Mouse (Mus musculus): ENCODE measurements around the gene Zcchc14. TPM values are rescaled to one million over a fixed set of nuclear protein-coding genes. Genes with fewer than 3 reads are reported as not detected.

Zcchc14 gene
- total and polyA plus RNA-seq, 3 experiments: not detected

DNA sequence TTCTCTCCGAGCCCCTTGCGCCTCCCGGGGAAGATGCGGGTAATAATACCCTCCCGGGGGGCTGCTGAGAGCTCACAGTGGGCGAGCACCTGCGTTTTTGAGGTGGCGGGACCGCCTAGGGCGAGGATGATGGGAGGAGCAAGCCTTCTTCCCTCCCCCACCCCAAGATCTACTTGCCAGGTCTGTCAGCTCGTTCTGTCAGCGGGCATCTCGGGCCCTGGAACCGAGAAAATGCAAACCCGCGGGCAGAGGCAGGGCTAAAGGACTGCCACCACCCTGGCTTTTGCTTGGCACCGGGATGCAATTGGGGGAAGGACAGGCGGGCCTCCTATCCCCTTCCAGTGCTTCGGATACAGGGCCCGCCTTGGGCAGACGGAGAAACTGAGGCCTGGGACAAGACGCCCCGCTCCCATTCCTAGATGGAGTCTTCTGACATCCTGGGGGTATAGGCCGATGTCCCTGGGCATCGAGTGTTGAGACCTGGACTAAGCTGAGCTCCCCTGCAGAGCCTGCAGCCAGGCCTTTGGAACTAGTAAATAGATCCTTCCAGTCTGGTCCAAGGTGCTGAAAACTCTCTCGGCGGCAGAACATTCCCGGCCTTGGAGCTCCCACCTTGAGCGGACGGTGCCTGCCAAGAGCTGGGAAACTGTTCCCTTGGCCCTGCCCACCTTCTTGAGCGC is 779 bp upstream of the Zcchc14 start:
- TF ChIP-seq ZC3H11A (IDR thresholded peaks at IDR 0.05; ENCODE audit: low read depth, low read length) (no peak), ETS1 (conservative IDR thresholded peaks at IDR 0.05; ENCODE audit: low read depth, low read length) (no peak), CHD2 (IDR thresholded peaks at IDR 0.05; ENCODE audit: low read length) (no peak), CTCF (conservative IDR thresholded peaks at IDR 0.05 in 1 of 2, IDR thresholded peaks at IDR 0.05 in 1 of 2; ENCODE audit: low read depth in 2 of 2, low read length in 2 of 2) (no peak), ZMIZ1 (IDR thresholded peaks at IDR 0.05; ENCODE audit: low read depth, low read length) (no peak), CHD1 (IDR thresholded peaks at IDR 0.05; ENCODE audit: low read depth, low read length) (no peak), MEF2A (IDR thresholded peaks at IDR 0.05; ENCODE audit: borderline replicate concordance, low read depth, low read length) (no peak), ZKSCAN1 (IDR thresholded peaks at IDR 0.05; ENCODE audit: borderline replicate concordance, low read depth, low read length) (no peak), IRF4 (IDR thresholded peaks at IDR 0.05; ENCODE audit: low read depth, low read length) (no peak), RAD21 (IDR thresholded peaks at IDR 0.05; ENCODE audit: low read depth, low read length) (no peak), UBTF (IDR thresholded peaks at IDR 0.05; ENCODE audit: low read depth, low read length) (no peak), USF2 (conservative IDR thresholded peaks at IDR 0.05; ENCODE audit: low read depth, low read length) (no peak), ZNF384 (IDR thresholded peaks at IDR 0.05; ENCODE audit: low read depth, low read length) (no peak), MAZ (IDR thresholded peaks at IDR 0.05; ENCODE audit: low read depth, low read length) (no peak), HCFC1 (IDR thresholded peaks at IDR 0.05; ENCODE audit: low read depth, low read length) (no peak)
- in situ Hi-C loops (cut with MboI; ENCODE audit: low pct_ligation_motif_present, low pct_unique_long_range_greater_than_20kb, low sequenced_read_pairs): no loop called here
- Histone ChIP-seq H3K79me2 (replicated peaks; ENCODE audit: control insufficient read depth, extremely low read depth, insufficient read depth, poor library complexity, severe bottlenecking) (no peaks in the 10 kb centered on the region), H3K4me1 (ENCODE audit: control insufficient read depth in 1 of 2, insufficient read depth in 2 of 2) (no peaks in the 10 kb centered on the region), H3K4me2 (ENCODE audit: insufficient read depth, low read depth, poor library complexity, severe bottlenecking) (no peak overlapping the region), H3K27ac (ENCODE audit: insufficient read depth, low read depth) (no peak overlapping the region), H3K9me3 (replicated peaks; ENCODE audit: low read length) (peaks cover 30% of the 10 kb centered on the region), H3K36me3 (replicated peaks in 1 of 2; ENCODE audit: control insufficient read depth in 1 of 2, insufficient read depth in 1 of 2, low read length in 1 of 2) (no peaks in the 10 kb centered on the region), H3K27me3 (replicated peaks) (peaks cover 56% of the 10 kb centered on the region), H3K9ac (ENCODE audit: insufficient read depth, low read depth) (no peak overlapping the region), H3K4me3 (replicated peaks in 1 of 3; ENCODE audit: low read depth in 2 of 3, low read length in 2 of 3, poor library complexity in 1 of 3) (no peak overlapping the region)
- no peak for DNase-seq (ENCODE audit: extremely low read depth)
- dilution Hi-C loops (cut with MboI; ENCODE audit: extremely low pct_ligation_motif_present, extremely low pct_unique_long_range_greater_than_20kb, low sequenced_read_pairs): no loop called here

DNA sequence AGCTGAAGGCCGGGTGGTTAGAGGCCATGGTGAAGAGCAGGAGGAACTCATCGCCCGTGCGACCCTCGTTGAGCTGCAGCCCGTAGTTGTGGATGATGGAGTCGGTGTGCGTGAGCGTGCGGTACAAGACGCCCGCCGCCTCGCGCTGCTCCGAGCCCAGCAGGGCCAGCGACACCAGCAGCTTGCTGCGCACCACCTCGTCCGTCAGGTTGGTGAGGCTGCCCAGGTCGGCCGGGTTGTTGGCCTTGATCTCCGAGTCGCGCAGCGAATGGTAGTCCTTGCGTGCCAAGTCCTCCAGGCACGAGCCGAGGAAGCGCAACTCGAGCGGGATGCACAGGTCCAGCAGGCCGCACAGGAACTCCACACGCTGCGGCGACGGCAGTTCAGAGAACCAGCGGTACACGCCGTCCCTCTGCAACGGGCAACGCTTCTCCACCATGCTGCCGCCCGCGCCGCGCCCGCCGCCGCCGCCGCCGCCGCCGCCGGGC is 783 bp downstream of the Zcchc14 start:
- no peak for DNase-seq (ENCODE audit: extremely low read depth)
- TF ChIP-seq MAZ (IDR thresholded peaks at IDR 0.05; ENCODE audit: low read depth, low read length) (no peak), JUND (conservative IDR thresholded peaks at IDR 0.05; ENCODE audit: low read depth, low read length) (no peak), POLR2AphosphoS2 (IDR thresholded peaks at IDR 0.05; ENCODE audit: low read depth, low read length) (no peak), POLR2A (IDR thresholded peaks at IDR 0.05; ENCODE audit: low read depth, low read length) (no peak), MYC (IDR thresholded peaks at IDR 0.05; ENCODE audit: low read depth, low read length) (no peak), NRF1 (IDR thresholded peaks at IDR 0.05; ENCODE audit: low read depth, low read length) (no peak), ZMIZ1 (IDR thresholded peaks at IDR 0.05; ENCODE audit: low read depth, low read length) (no peak), ETS1 (conservative IDR thresholded peaks at IDR 0.05; ENCODE audit: low read depth, low read length) (no peak), RAD21 (IDR thresholded peaks at IDR 0.05; ENCODE audit: low read depth, low read length) (no peak), RCOR1 (conservative IDR thresholded peaks at IDR 0.05; ENCODE audit: low read depth, low read length) (no peak), BHLHE40 (IDR thresholded peaks at IDR 0.05; ENCODE audit: low read depth, low read length) (no peak), ELF1 (IDR thresholded peaks at IDR 0.05; ENCODE audit: low read depth, low read length) (no peak), ZC3H11A (IDR thresholded peaks at IDR 0.05; ENCODE audit: low read depth, low read length) (no peak), SMC3 (IDR thresholded peaks at IDR 0.05; ENCODE audit: low read depth, low read length) (no peak), KAT2A (IDR thresholded peaks at IDR 0.05; ENCODE audit: insufficient replicate concordance, low read length) (no peak), MAFK (IDR thresholded peaks at IDR 0.05; ENCODE audit: insufficient replicate concordance, low read length) (no peak), ZKSCAN1 (IDR thresholded peaks at IDR 0.05; ENCODE audit: borderline replicate concordance, low read depth, low read length) (no peak), JUN (IDR thresholded peaks at IDR 0.05; ENCODE audit: insufficient read depth, low read depth, low read length) (no peak), NELFE (IDR thresholded peaks at IDR 0.05; ENCODE audit: low read depth, low read length) (no peak)
- H3K27me3 ChIP-seq (replicated peaks): peaks cover 58% of the 10 kb centered on the region

More for the DNA sequence above, 783 bp downstream of the Zcchc14 start:
- dilution Hi-C loops (cut with MboI; ENCODE audit: extremely low pct_ligation_motif_present, extremely low pct_unique_long_range_greater_than_20kb, low sequenced_read_pairs): no loop called here
- Histone ChIP-seq H3K79me2 (replicated peaks; ENCODE audit: control insufficient read depth, extremely low read depth, insufficient read depth, poor library complexity, severe bottlenecking) (no peaks in the 10 kb centered on the region), H3K4me2 (ENCODE audit: insufficient read depth, low read depth, poor library complexity, severe bottlenecking) (no peak overlapping the region), H3K9me3 (replicated peaks; ENCODE audit: low read length) (peaks cover 30% of the 10 kb centered on the region), H3K27ac (ENCODE audit: insufficient read depth, low read depth) (no peak overlapping the region), H3K9ac (ENCODE audit: insufficient read depth, low read depth) (no peak overlapping the region), H3K4me3 (replicated peaks in 1 of 3; ENCODE audit: low read depth in 2 of 3, low read length in 2 of 3, poor library complexity in 1 of 3) (no peak overlapping the region), H3K36me3 (replicated peaks in 1 of 2; ENCODE audit: control insufficient read depth in 1 of 2, insufficient read depth in 1 of 2, low read length in 1 of 2) (no peaks in the 10 kb centered on the region), H3K4me1 (ENCODE audit: control insufficient read depth in 1 of 2, insufficient read depth in 2 of 2) (no peaks in the 10 kb centered on the region)
- in situ Hi-C loops (cut with MboI; ENCODE audit: low pct_ligation_motif_present, low pct_unique_long_range_greater_than_20kb, low sequenced_read_pairs): no loop called here

All from CH12.LX (cell line).